Mouse (Mus musculus): ENCODE measurements around the gene Amd1. TPM values are rescaled to one million over a fixed set of nuclear protein-coding genes. Genes with fewer than 3 reads are reported as not detected.

Gene Amd1
- polyA plus RNA-seq, 1 experiment from 2014 or later = 59.8 TPM

DNA sequence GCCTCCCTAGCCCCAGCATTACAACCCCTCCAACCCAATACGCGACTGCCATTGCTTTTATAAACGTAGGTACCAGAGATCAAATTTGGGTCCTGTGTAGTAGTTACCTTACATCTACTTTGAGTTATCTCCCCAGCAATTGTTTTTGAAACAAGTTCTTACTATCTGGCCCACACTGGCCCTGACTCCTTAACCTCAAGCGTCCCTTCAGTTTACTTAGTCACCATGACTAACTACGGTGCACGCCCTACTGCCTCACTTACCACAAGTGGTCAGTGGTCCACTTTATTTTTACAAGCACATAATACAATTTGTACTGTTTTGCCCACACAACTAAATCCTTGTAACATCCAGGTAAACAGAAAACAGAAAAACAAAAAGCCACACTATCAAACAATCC is 9.3 kb downstream of the Amd1 start:
- H3K36me3 ChIP-seq = peaks cover 36% of the 10 kb centered on the region
- no peak overlapping the region for H3K4me2 ChIP-seq
- 87% methylated on average over 6 of the region's 6 CpGs for WGBS

GRCm38 (mm10) chr10:40286767-40287166 is 15.2 kb downstream of the Amd1 start:
- Histone ChIP-seq H3K9me3 (no peaks in the 10 kb centered on the region), H3K27me3 (no peaks in the 10 kb centered on the region), H3K4me1 (no peaks in the 10 kb centered on the region), H3K4me2 (no peak overlapping the region), H3K9ac (no peak overlapping the region), H3K36me3 (peaks cover 36% of the 10 kb centered on the region), H3K4me3 (no peak overlapping the region), H3K27ac (no peak overlapping the region)
- 88% methylated on average over 1 of the region's 1 CpGs for WGBS
- no peak for ATAC-seq (ENCODE audit: borderline replicate concordance, extremely low read depth, low FRiP score, low TSS enrichment)

More for the DNA sequence above, 9.3 kb downstream of the Amd1 start:
- Histone ChIP-seq H3K9ac (no peak overlapping the region), H3K4me3 (no peak overlapping the region), H3K27ac (no peak overlapping the region), H3K27me3 (no peaks in the 10 kb centered on the region), H3K4me1 (peaks cover 7% of the 10 kb centered on the region), H3K9me3 (no peaks in the 10 kb centered on the region)
- ATAC-seq (ENCODE audit: borderline replicate concordance, extremely low read depth, low FRiP score, low TSS enrichment) = no peak

DNA sequence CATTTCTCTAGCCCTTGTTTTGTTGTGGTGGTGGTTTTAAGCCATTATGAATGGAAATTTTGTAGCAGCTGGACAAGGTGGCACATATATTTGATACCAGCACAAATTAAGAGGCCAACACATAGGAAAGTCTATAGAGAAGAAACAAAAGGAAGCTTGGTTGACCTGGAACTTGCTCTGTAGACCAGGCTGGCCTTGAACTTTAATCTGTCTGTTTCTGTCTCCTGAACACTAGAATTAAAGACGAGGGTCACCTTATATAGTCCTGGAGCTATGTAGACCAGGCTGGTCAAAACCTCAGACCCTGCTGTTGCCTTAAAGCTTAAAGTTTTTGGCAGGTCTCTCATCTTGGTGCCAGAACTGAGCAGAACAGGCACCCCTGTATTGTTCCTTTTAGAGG is 16.4 kb downstream of the Amd1 start:
- WGBS = 82% methylated on average over 1 of the region's 1 CpGs
- H3K27me3 ChIP-seq = no peaks in the 10 kb centered on the region

GRCm38 (mm10) chr10:40284997-40285396 is 17.0 kb downstream of the Amd1 start:
- Histone ChIP-seq H3K27ac (no peak overlapping the region), H3K4me2 (no peak overlapping the region), H3K9ac (no peak overlapping the region), H3K4me1 (no peaks in the 10 kb centered on the region), H3K27me3 (no peaks in the 10 kb centered on the region), H3K4me3 (no peak overlapping the region), H3K36me3 (peaks cover 25% of the 10 kb centered on the region), H3K9me3 (no peaks in the 10 kb centered on the region)
- WGBS = 89% methylated on average over 3 of the region's 3 CpGs
- no peak for ATAC-seq (ENCODE audit: borderline replicate concordance, extremely low read depth, low FRiP score, low TSS enrichment)

More for the DNA sequence above, 16.4 kb downstream of the Amd1 start:
- Histone ChIP-seq H3K9me3 (no peaks in the 10 kb centered on the region), H3K36me3 (peaks cover 27% of the 10 kb centered on the region), H3K4me2 (no peak overlapping the region), H3K27ac (no peak overlapping the region), H3K4me3 (no peak overlapping the region), H3K4me1 (no peaks in the 10 kb centered on the region), H3K9ac (no peak overlapping the region)
- ATAC-seq (ENCODE audit: borderline replicate concordance, extremely low read depth, low FRiP score, low TSS enrichment) = no peak

GRCm38 (mm10) chr10:40284179-40284831 is 17.7 kb downstream of the Amd1 start:
- WGBS = 83% methylated on average over 10 of the region's 10 CpGs

GRCm38 (mm10) chr10:40283636-40284035 is 18.4 kb downstream of the Amd1 start:
- no peak overlapping the region for H3K9ac ChIP-seq
- H3K4me2 ChIP-seq = no peak overlapping the region
- no peak for ATAC-seq (ENCODE audit: borderline replicate concordance, extremely low read depth, low FRiP score, low TSS enrichment)
- peaks cover 18% of the 10 kb centered on the region for H3K36me3 ChIP-seq
- H3K9me3 ChIP-seq = no peaks in the 10 kb centered on the region
- H3K4me1 ChIP-seq = no peaks in the 10 kb centered on the region
- H3K27ac ChIP-seq = no peak overlapping the region
- H3K4me3 ChIP-seq = no peak overlapping the region
- no peaks in the 10 kb centered on the region for H3K27me3 ChIP-seq
- WGBS = 93% methylated on average over 9 of the region's 9 CpGs

More at GRCm38 (mm10) chr10:40284179-40284831, 17.7 kb downstream of the Amd1 start:
- Histone ChIP-seq H3K36me3 (peaks cover 19% of the 10 kb centered on the region), H3K9ac (no peak overlapping the region), H3K4me3 (no peak overlapping the region), H3K4me1 (no peaks in the 10 kb centered on the region), H3K9me3 (no peaks in the 10 kb centered on the region), H3K4me2 (no peak overlapping the region), H3K27ac (no peak overlapping the region), H3K27me3 (no peaks in the 10 kb centered on the region)
- no peak for ATAC-seq (ENCODE audit: borderline replicate concordance, extremely low read depth, low FRiP score, low TSS enrichment)

DNA sequence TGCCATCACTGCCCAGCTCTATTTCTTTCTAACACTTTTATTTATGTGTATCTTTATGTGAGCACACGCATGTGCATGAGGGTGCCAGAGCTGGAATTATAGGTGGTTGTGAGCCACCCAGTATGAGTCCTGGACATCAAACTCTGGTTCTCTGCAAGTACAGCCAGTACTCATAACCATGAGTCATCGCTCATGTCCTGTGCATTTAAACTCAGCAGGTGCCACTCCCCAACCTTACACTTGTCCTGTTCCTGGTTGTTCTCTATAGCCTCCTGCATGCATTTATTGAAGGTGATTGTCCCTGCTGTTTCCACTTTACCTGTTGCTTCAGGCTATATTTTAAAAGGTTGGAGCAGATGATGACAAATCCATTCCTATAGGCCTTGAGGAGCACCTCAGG is 20.4 kb downstream of the Amd1 start:
- Histone ChIP-seq H3K27me3 (no peaks in the 10 kb centered on the region), H3K9ac (no peak overlapping the region), H3K9me3 (no peaks in the 10 kb centered on the region), H3K36me3 (peaks cover 12% of the 10 kb centered on the region), H3K4me3 (no peak overlapping the region), H3K4me1 (no peaks in the 10 kb centered on the region), H3K27ac (no peak overlapping the region), H3K4me2 (no peak overlapping the region)
- ATAC-seq (ENCODE audit: borderline replicate concordance, extremely low read depth, low FRiP score, low TSS enrichment) = no peak
- 94% methylated on average over 2 of the region's 2 CpGs for WGBS

DNA sequence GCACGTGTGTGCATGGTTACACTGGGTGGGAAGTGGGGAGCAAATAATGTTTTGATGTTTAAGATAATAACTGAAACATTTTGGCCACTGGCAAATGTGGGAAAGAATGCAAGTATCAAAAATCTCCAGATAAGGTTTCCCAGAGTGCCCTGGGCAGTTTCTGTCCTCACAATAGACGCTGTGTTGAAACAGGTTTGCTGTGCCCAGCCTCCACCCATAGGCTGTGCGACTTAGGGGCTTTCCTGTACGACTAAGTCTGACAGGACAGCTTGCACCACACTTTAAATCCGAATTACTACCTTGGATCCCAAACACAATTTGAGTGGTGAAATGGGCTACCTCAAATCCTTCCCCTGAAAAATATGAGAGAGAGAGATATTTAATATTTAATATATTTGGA is 23.7 kb downstream of the Amd1 start:
- Histone ChIP-seq H3K27ac (0 out of 2 replicates have a peak overlapping the region, but pooled peaks have one; percentile 10), H3K9me3 (no peaks in the 10 kb centered on the region), H3K4me2 (no peak overlapping the region), H3K27me3 (no peaks in the 10 kb centered on the region), H3K4me3 (no peak overlapping the region), H3K4me1 (no peaks in the 10 kb centered on the region), H3K36me3 (no peaks in the 10 kb centered on the region), H3K9ac (no peak overlapping the region)
- ATAC-seq (ENCODE audit: borderline replicate concordance, extremely low read depth, low FRiP score, low TSS enrichment) = no peak
- WGBS = 49% methylated on average over 5 of the region's 5 CpGs

DNA sequence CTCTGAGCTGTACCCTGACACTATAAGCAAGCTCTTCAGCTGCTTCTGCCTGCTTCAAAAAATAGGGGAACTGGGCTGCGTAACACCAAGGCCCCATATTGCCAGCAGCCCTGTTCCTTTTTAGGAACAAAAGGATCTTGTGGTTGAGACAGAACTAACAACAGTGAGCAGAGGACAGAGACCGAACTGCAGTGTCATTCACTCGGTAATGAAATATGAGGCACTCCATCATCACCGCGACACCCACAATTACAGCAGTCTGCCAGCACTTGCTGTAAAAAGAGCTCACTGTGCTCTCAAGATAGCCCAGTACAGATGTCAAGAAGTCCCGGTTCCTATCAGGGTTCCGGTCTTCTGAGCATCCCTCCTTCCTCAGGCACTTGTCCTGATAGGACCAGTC is 26.0 kb downstream of the Amd1 start:
- no peak overlapping the region for H3K4me3 ChIP-seq
- H3K9me3 ChIP-seq = no peaks in the 10 kb centered on the region
- no peaks in the 10 kb centered on the region for H3K27me3 ChIP-seq
- ATAC-seq (ENCODE audit: borderline replicate concordance, extremely low read depth, low FRiP score, low TSS enrichment) = no peak
- no peak overlapping the region for H3K27ac ChIP-seq
- H3K9ac ChIP-seq = no peak overlapping the region
- H3K36me3 ChIP-seq = no peaks in the 10 kb centered on the region
- no peaks in the 10 kb centered on the region for H3K4me1 ChIP-seq
- 61% methylated on average over 7 of the region's 7 CpGs for WGBS
- no peak overlapping the region for H3K4me2 ChIP-seq

GRCm38 (mm10) chr10:40273938-40274337 is 28.0 kb downstream of the Amd1 start:
- no peak overlapping the region for H3K9ac ChIP-seq
- H3K4me1 ChIP-seq = no peaks in the 10 kb centered on the region
- no peaks in the 10 kb centered on the region for H3K36me3 ChIP-seq
- H3K27me3 ChIP-seq = no peaks in the 10 kb centered on the region
- no peak overlapping the region for H3K4me3 ChIP-seq
- H3K4me2 ChIP-seq = no peak overlapping the region
- peak; percentile 49; the same call in 1 of the 2 replicates for ATAC-seq (ENCODE audit: borderline replicate concordance, extremely low read depth, low FRiP score, low TSS enrichment)
- 76% methylated on average over 5 of the region's 5 CpGs for WGBS
- H3K9me3 ChIP-seq = no peaks in the 10 kb centered on the region
- no peak overlapping the region for H3K27ac ChIP-seq

GRCm38 (mm10) chr10:40271216-40271615 is 30.8 kb downstream of the Amd1 start:
- no peak for ATAC-seq (ENCODE audit: borderline replicate concordance, extremely low read depth, low FRiP score, low TSS enrichment)
- no peaks in the 10 kb centered on the region for H3K4me1 ChIP-seq
- H3K4me3 ChIP-seq = no peak overlapping the region
- 82% methylated on average over 3 of the region's 3 CpGs for WGBS
- H3K4me2 ChIP-seq = no peak overlapping the region
- no peak overlapping the region for H3K27ac ChIP-seq
- H3K27me3 ChIP-seq = no peaks in the 10 kb centered on the region
- H3K9ac ChIP-seq = no peak overlapping the region
- H3K36me3 ChIP-seq = no peaks in the 10 kb centered on the region
- no peaks in the 10 kb centered on the region for H3K9me3 ChIP-seq

GRCm38 (mm10) chr10:40264920-40265319 is 37.1 kb downstream of the Amd1 start:
- Histone ChIP-seq H3K9me3 (no peaks in the 10 kb centered on the region), H3K36me3 (no peaks in the 10 kb centered on the region), H3K27me3 (no peaks in the 10 kb centered on the region), H3K9ac (no peak overlapping the region), H3K27ac (no peak overlapping the region), H3K4me1 (no peaks in the 10 kb centered on the region), H3K4me2 (no peak overlapping the region), H3K4me3 (no peak overlapping the region)
- WGBS = 87% methylated on average over 3 of the region's 3 CpGs
- no peak for ATAC-seq (ENCODE audit: borderline replicate concordance, extremely low read depth, low FRiP score, low TSS enrichment)

DNA sequence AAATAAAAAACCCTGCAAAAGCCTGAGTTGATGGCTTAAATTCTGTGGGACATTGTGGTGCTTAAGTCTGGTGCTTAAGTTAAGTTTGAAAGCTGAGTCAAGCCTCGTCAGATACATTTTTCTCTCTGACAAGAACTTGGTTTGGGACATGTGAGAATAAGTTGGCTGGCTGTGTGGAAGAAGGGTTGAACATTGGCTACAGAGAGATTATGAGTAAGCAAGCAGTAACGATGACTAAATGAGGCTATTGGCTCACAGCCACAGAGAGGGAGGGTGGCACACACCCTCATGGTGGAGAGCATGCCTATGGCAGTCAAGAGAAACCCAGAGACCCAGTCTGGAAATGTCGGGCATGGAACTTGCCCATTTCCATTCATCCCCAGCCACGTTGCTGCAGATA is 38.3 kb downstream of the Amd1 start:
- no peak overlapping the region for H3K27ac ChIP-seq
- H3K27me3 ChIP-seq = no peaks in the 10 kb centered on the region
- H3K36me3 ChIP-seq = no peaks in the 10 kb centered on the region
- H3K4me1 ChIP-seq = peaks cover 3% of the 10 kb centered on the region; the same call in 1 of the 2 replicates
- 75% methylated on average over 4 of the region's 4 CpGs for WGBS
- ATAC-seq (ENCODE audit: borderline replicate concordance, extremely low read depth, low FRiP score, low TSS enrichment) = no peak
- no peak overlapping the region for H3K9ac ChIP-seq
- H3K4me2 ChIP-seq = no peak overlapping the region
- H3K9me3 ChIP-seq = no peaks in the 10 kb centered on the region
- no peak overlapping the region for H3K4me3 ChIP-seq

Data from lung, embryonic 15.5 days (tissue).